Mouse (Mus musculus): ENCODE measurements around the gene Prpmp5.
"Not testable (repeated sequence)": the region's sequence is repeated elsewhere in the genome, so short reads cannot be mapped to it uniquely, and the experiment has no call there.

The Prpmp5 gene

DNA sequence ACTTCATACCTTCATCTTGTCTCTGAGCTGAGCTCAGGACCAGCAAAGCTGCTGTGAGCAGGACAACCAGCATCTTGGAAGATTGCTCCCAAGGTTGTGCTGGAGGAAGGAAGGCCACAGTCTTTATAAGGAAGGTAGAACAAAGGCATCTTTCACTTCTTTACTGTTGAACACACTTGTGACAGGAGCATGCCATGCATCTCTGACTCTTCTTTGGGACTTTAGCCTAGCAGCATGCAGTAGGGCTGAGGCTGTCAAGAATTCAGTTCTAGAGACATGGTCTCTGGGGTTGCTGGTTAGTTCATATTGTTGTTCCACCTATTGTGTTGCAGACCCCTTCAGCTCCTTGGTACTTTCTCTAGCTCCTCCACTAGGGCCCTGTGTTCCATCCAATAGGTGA, at the start of gene Prpmp5:
TSS of gene Prpmp5 (minus strand) at position 101 of the 400 bp plus-strand sequence.
- DNase-seq (ENCODE audit: low spot score), result not testable (repeated sequence)

- not testable (repeated sequence) for DNase-seq (ENCODE audit: low spot score)
These were observed 49.5 kb upstream of the Prpmp5 start, which contains the start of gene Gm8882 for GRCm38 (mm10) chr6:132364034-132364433. Gm8882 (minus strand) TSS chr6:132364134.
